In genomic region chr16:97609676-97610075, GRCm38 (mm10) we compare ENCODE assay signal across 14 mouse cellular contexts. TPM values are rescaled to one million over a fixed set of nuclear protein-coding genes. Genes with fewer than 3 reads are reported as not detected.
DNase-seq lines count a peak whose midpoint lies in the region; ATAC-seq and TF ChIP-seq lines count a peak whose summit lies in the region.
"Had no signal": no experiment of that assay in that cellular context is flagged by ENCODE, and none has a peak within 500 bp of the region (broad histone marks: within the 10 kb centered on the region; RNA-seq: fewer than 3 reads in every experiment).

No protein-coding gene starts in this region.

- H3K9ac ChIP-seq in hindbrain, postnatal 0 days (replicated peaks; ENCODE audit: low read length), result no peak overlapping the region
- H3K9ac ChIP-seq in hindbrain, embryonic 11.5 days (ENCODE audit: low read depth, low read length), result no peak overlapping the region
- H3K9ac ChIP-seq in intestine, embryonic 14.5 days (ENCODE audit: low read length), result no peak overlapping the region
- no peak overlapping the region for H3K9ac ChIP-seq in liver, embryonic 16.5 days (ENCODE audit: low read depth, low read length)

- H3K9me3 ChIP-seq in hindbrain, postnatal 0 days (ENCODE audit: low read length), result no peaks in the 10 kb centered on the region
- no peaks in the 10 kb centered on the region for H3K9me3 ChIP-seq in hindbrain, embryonic 11.5 days (ENCODE audit: control insufficient read depth, low read length)
- H3K9me3 ChIP-seq in intestine, embryonic 14.5 days (ENCODE audit: control insufficient read depth, low read length), result no peaks in the 10 kb centered on the region
- no peaks in the 10 kb centered on the region for H3K9me3 ChIP-seq in liver, embryonic 16.5 days (replicated peaks; ENCODE audit: control insufficient read depth, low read length)
- H3K9me3 ChIP-seq: G1E had no signal

- H3K36me3 ChIP-seq in hindbrain, postnatal 0 days (ENCODE audit: insufficient read depth, low read length), result no peaks in the 10 kb centered on the region
- no peaks in the 10 kb centered on the region for H3K36me3 ChIP-seq in hindbrain, embryonic 11.5 days (ENCODE audit: control insufficient read depth, insufficient read depth, low read length)
- H3K36me3 ChIP-seq in intestine, embryonic 14.5 days (ENCODE audit: control insufficient read depth, insufficient read depth, low read length), result no peaks in the 10 kb centered on the region
- H3K36me3 ChIP-seq in liver, embryonic 16.5 days (ENCODE audit: control insufficient read depth, insufficient read depth), result no peaks in the 10 kb centered on the region
- H3K36me3 ChIP-seq: G1E had no signal

- TF ChIP-seq CTCF in hindbrain, postnatal 0 days (IDR thresholded peaks at IDR 0.05; ENCODE audit: low read depth), result no peak
- TF ChIP-seq CTCF in layer of hippocampus, adult 2 months (conservative IDR thresholded peaks at IDR 0.05), result no peak

- no peak for ATAC-seq in hindbrain, postnatal 0 days
- ATAC-seq in hindbrain, embryonic 11.5 days (ENCODE audit: low FRiP score), result no peak
- ATAC-seq in intestine, embryonic 14.5 days (replicated peaks; ENCODE audit: low FRiP score, low TSS enrichment, low read depth), result 0 out of 2 replicates have a peak, but pooled peaks have one; percentile 24
- ATAC-seq in liver, embryonic 16.5 days (ENCODE audit: low read depth), result no peak

- H3K4me1 ChIP-seq in hindbrain, postnatal 0 days (ENCODE audit: insufficient read depth, low read length), result peaks cover 12% of the 10 kb centered on the region; the same call in 1 of the 2 replicates
- H3K4me1 ChIP-seq in hindbrain, embryonic 11.5 days (replicated peaks; ENCODE audit: control insufficient read depth, insufficient read depth, low read length), result peaks cover 3% of the 10 kb centered on the region; the same call in 1 of the 2 replicates
- 0 out of 2 replicates have a peak, but pooled peaks cover 5% of the 10 kb centered on the region for H3K4me1 ChIP-seq in intestine, embryonic 14.5 days (replicated peaks; ENCODE audit: control insufficient read depth, insufficient read depth, low read length)
- H3K4me1 ChIP-seq in liver, embryonic 16.5 days (ENCODE audit: control insufficient read depth, low read depth, low read length), result peaks cover 4% of the 10 kb centered on the region

- H3K4me3 ChIP-seq in hindbrain, postnatal 0 days (ENCODE audit: low read length), result no peak overlapping the region
- no peak overlapping the region for H3K4me3 ChIP-seq in hindbrain, embryonic 11.5 days (ENCODE audit: low read depth, low read length)
- H3K4me3 ChIP-seq in intestine, embryonic 14.5 days (ENCODE audit: low read depth, low read length), result peak overlapping the region; percentile 41
- no peak overlapping the region for H3K4me3 ChIP-seq in liver, embryonic 16.5 days (ENCODE audit: low read depth, low read length)
- no peak overlapping the region for H3K4me3 ChIP-seq in layer of hippocampus, adult 2 months

- H3K27ac ChIP-seq in hindbrain, postnatal 0 days, result no peak overlapping the region
- H3K27ac ChIP-seq in hindbrain, embryonic 11.5 days (ENCODE audit: low read depth, low read length), result no peak overlapping the region
- no peak overlapping the region for H3K27ac ChIP-seq in intestine, embryonic 14.5 days (ENCODE audit: low read depth)
- no peak overlapping the region for H3K27ac ChIP-seq in liver, embryonic 16.5 days (ENCODE audit: low read length)
- no peak overlapping the region for H3K27ac ChIP-seq in layer of hippocampus, adult 2 months

- no peak for DNase-seq in hindbrain, postnatal 0 days (ENCODE audit: low spot score)
- DNase-seq in hindbrain, embryonic 11.5 days (ENCODE audit: low spot score), result no peak
- DNase-seq in intestine, embryonic 14.5 days (ENCODE audit: low spot score), result no peak
- DNase-seq in kidney, adult 9 months, result peak; percentile 79
- no peak for DNase-seq in layer of hippocampus, adult 2 months (ENCODE audit: low spot score in 2 of 2)
- DNase-seq in frontal cortex, adult 2 months (ENCODE audit: extremely low spot score in 1 of 2, low spot score in 1 of 2), result no peak
- no peak for DNase-seq in layer of hippocampus, postnatal 36 days
- DNase-seq: B cell, adult 2 months; right cerebral cortex, adult 18-20 months; thymus, postnatal 25 days had no signal

- WGBS in hindbrain, postnatal 0 days, result 74% methylated on average over 2 of the region's 2 CpGs
- WGBS in hindbrain, embryonic 11.5 days, result 74% methylated on average over 2 of the region's 2 CpGs
- WGBS in intestine, embryonic 14.5 days, result 64% methylated on average over 2 of the region's 2 CpGs
- WGBS in liver, embryonic 16.5 days (ENCODE audit: insufficient replicate concordance), result 74% methylated on average over 2 of the region's 2 CpGs

- peak overlapping the region; percentile 59; the same call in 1 of the 2 replicates for H3K4me2 ChIP-seq in hindbrain, postnatal 0 days (ENCODE audit: low read depth, low read length)
- H3K4me2 ChIP-seq in hindbrain, embryonic 11.5 days (replicated peaks; ENCODE audit: low read depth, low read length), result no peak overlapping the region
- peak overlapping the region; percentile 53 for H3K4me2 ChIP-seq in intestine, embryonic 14.5 days (ENCODE audit: low read length)
- H3K4me2 ChIP-seq in liver, embryonic 16.5 days (ENCODE audit: low read depth, low read length), result peak overlapping the region; percentile 55

- peaks cover 23% of the 10 kb centered on the region for H3K27me3 ChIP-seq in hindbrain, postnatal 0 days (ENCODE audit: insufficient read depth, low read length)
- peaks cover 36% of the 10 kb centered on the region for H3K27me3 ChIP-seq in hindbrain, embryonic 11.5 days (ENCODE audit: control insufficient read depth, insufficient read depth, low read length)
- peaks cover 34% of the 10 kb centered on the region for H3K27me3 ChIP-seq in intestine, embryonic 14.5 days (replicated peaks; ENCODE audit: control insufficient read depth, insufficient read depth, low read length)
- H3K27me3 ChIP-seq in liver, embryonic 16.5 days (ENCODE audit: control insufficient read depth, insufficient read depth, low read depth, low read length), result peaks cover 25% of the 10 kb centered on the region

RNA-seq across cellular contexts. Expression of gene Tmprss2, which starts 1.3 kb away (rescaled TPM):
- total RNA-seq in hindbrain, postnatal 0 days (2014; rRNA removed), result not detected in 2 replicates
- 0.04 and 0.30 TPM in 2 replicates for polyA plus RNA-seq in hindbrain, postnatal 0 days (2015; fragmentation: Nextera tagmentation; extraction: Ambion mirVana)
- polyA plus RNA-seq in hindbrain, embryonic 11.5 days (2014; fragmentation: Nextera tagmentation; extraction: Ambion mirVana), result 0.19 and 0.39 TPM in 2 replicates
- polyA plus RNA-seq in intestine, embryonic 14.5 days (2014; fragmentation: Nextera tagmentation; extraction: Ambion mirVana), result 25.5 and 25.9 TPM in 2 replicates
- 4.2 and 4.5 TPM in 2 replicates for polyA plus RNA-seq in liver, embryonic 16.5 days (2015; fragmentation: Nextera tagmentation; extraction: Ambion mirVana)
- total RNA-seq in layer of hippocampus, adult 2 months (2021), result not detected
- 0.19 and 0.26 TPM in 2 replicates for polyA plus RNA-seq in frontal cortex, adult 2 months (2012; rRNA removed)
- total RNA-seq in layer of hippocampus, postnatal 36 days (2021), result not detected
- total RNA-seq: monocyte, adult 5-6 weeks; neutrophil, adult 5-6 weeks had no signal
- polyA plus RNA-seq: G1E had no signal
